Mouse (Mus musculus): ENCODE measurements around the gene Cntrl.

Cntrl gene

GRCm38 (mm10) chr2:35218736-35219135 is 109.4 kb downstream of the Cntrl start:
- DNase-seq (ENCODE audit: low spot score in 2 of 2) = no peak

GRCm38 (mm10) chr2:35222822-35223391 is 113.6 kb downstream of the Cntrl start:
- no peak for DNase-seq (ENCODE audit: low spot score in 2 of 2)

GRCm38 (mm10) chr2:35224285-35224684 is 115.0 kb downstream of the Cntrl start:
- no peak for DNase-seq (ENCODE audit: low spot score in 2 of 2)

GRCm38 (mm10) chr2:35228145-35228544 is 118.9 kb downstream of the Cntrl start:
- DNase-seq (ENCODE audit: low spot score in 2 of 2) = no peak

All from spleen, postnatal 36 days (tissue).